Mouse (Mus musculus) myocyte (in vitro differentiated cells): ENCODE data around the gene Hmox1.

Experiments used
- CEBPB ChIP-seq: IDR thresholded peaks from 2 replicates; pipeline ENCODE4 v1.6.1; 2011; ENCODE audit warnings: mild to moderate bottlenecking, moderate library complexity; ENCODE audit not compliant: poor library complexity, insufficient read depth, severe bottlenecking
- E2F4 ChIP-seq: IDR thresholded peaks from one replicate; pipeline ENCODE4 v1.6.1; 2011; ENCODE audit warnings: mild to moderate bottlenecking, control low read depth, moderate library complexity; ENCODE audit not compliant: insufficient read depth
- MAX ChIP-seq: IDR thresholded peaks from one replicate; pipeline ENCODE4 v1.6.1; 2011; ENCODE audit warnings: low read depth, mild to moderate bottlenecking, control low read depth
- MYOD1 ChIP-seq, 3 experiments: IDR thresholded peaks; one replicate each; pipeline ENCODE4 v1.6.1; 2011; ENCODE audit warnings: control low read depth in 2 of 3, low read depth in 2 of 3, mild to moderate bottlenecking in 2 of 3, moderate library complexity in 1 of 3; ENCODE audit not compliant: insufficient read length in 2 of 3, control insufficient read depth in 1 of 3
- MYOG ChIP-seq, 3 experiments: IDR thresholded peaks; one replicate each; pipeline ENCODE4 v1.6.1; 2011; ENCODE audit warnings: control low read depth in 2 of 3, low read depth in 2 of 3, mild to moderate bottlenecking in 2 of 3; ENCODE audit not compliant: insufficient read length in 2 of 3, control insufficient read depth in 1 of 3, insufficient read depth in 1 of 3
- POLR2A ChIP-seq: IDR thresholded peaks from one replicate; pipeline ENCODE4 v1.6.1; 2011; ENCODE audit warnings: low read depth, mild to moderate bottlenecking, control low read depth, moderate library complexity; ENCODE audit not compliant: insufficient read length
- POLR2AphosphoS2 ChIP-seq: IDR thresholded peaks from one replicate; pipeline ENCODE4 v1.6.1; 2011; ENCODE audit warnings: low read depth, control low read depth; ENCODE audit not compliant: insufficient read length
- REST ChIP-seq: IDR thresholded peaks from one replicate; pipeline ENCODE4 v1.6.1; 2011; ENCODE audit warnings: mild to moderate bottlenecking, control low read depth, moderate library complexity; ENCODE audit not compliant: insufficient read depth, insufficient read length
- SRF ChIP-seq: IDR thresholded peaks from one replicate; pipeline ENCODE4 v1.6.1; 2011; ENCODE audit warnings: low read depth; ENCODE audit not compliant: control insufficient read depth, insufficient read length
- TCF12 ChIP-seq: IDR thresholded peaks from one replicate; pipeline ENCODE4 v1.6.1; 2011; ENCODE audit warnings: mild to moderate bottlenecking, control low read depth; ENCODE audit not compliant: poor library complexity, insufficient read depth, severe bottlenecking
- TCF3 ChIP-seq: IDR thresholded peaks from one replicate; pipeline ENCODE4 v1.6.1; 2011; ENCODE audit warnings: low read depth, control low read depth; ENCODE audit not compliant: insufficient read length
- USF1 ChIP-seq: IDR thresholded peaks from one replicate; pipeline ENCODE4 v1.6.1; 2011; ENCODE audit warnings: low read depth, mild to moderate bottlenecking, control low read depth, moderate library complexity

DNA sequence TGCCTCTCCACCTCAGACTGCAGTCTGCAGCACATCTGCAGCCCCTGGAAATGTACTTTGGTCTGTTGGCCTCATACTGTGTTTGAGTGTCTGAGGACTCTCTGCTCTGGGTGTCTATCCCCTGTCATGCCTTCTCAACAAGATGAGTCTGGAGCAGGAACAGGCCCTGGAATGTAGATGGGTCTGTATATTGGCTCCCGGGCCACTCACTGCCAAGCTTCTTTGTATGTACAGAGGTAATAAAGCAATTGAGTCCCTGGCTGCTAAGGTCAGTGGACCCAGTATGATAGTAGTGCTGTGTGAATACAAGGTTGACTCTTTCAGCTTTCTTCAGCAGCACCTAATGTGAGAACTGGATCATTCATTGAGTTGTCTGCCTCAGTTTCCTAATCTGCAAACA lies 34.0 kb downstream of the Hmox1 start:
- TF ChIP-seq POLR2A (no peak), POLR2AphosphoS2 (no peak), USF1 (no peak), SRF (no peak), TCF12 (no peak), MAX (no peak), TCF3 (no peak), REST (no peak), CEBPB (no peak), MYOG (IDR thresholded peaks at IDR 0.05; ENCODE audit: control insufficient read depth in 1 of 3, insufficient read depth in 1 of 3, insufficient read length in 2 of 3, low read depth in 2 of 3) (no peak), E2F4 (no peak), MYOD1 (IDR thresholded peaks at IDR 0.05; ENCODE audit: control insufficient read depth in 1 of 3, insufficient read length in 2 of 3, low read depth in 2 of 3) (no peak)
